18 mouse cellular contexts compared by ENCODE assay signal in the genomic region with DNA sequence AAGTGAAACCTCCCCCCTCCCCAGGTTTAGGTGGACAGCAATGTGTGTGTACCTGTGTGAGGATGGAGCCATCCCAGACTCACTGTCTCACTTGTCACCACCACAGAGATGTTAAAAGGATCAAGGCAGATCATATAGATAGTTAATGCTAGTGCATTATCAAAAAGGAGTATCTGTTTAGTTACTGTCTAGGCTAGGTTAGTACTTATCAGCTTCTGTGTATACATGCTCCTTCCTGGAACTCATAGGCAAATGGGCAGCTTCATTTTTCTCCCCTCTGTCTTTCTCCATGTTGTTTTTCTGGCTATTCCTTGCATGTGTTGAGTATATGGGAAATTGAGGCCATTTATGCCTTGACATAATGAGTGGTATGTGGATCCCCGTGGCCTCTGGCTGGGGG.
DNase-seq lines count a peak whose midpoint lies in the region; ATAC-seq and TF ChIP-seq lines count a peak whose summit lies in the region.
"Had no signal": no experiment of that assay in that cellular context is flagged by ENCODE, and none has a peak within 500 bp of the region (broad histone marks: within the 10 kb centered on the region; RNA-seq: fewer than 3 reads in every experiment).

No protein-coding gene starts in this region.

- no peaks in the 10 kb centered on the region for H3K27me3 ChIP-seq in liver, embryonic 11.5 days (replicated peaks; ENCODE audit: control insufficient read depth, insufficient read depth, low read length)
- H3K27me3 ChIP-seq in G1E (ENCODE audit: insufficient read depth, low read length), result no peaks in the 10 kb centered on the region
- H3K27me3 ChIP-seq in liver, embryonic 14.5 days (ENCODE audit: control insufficient read depth, insufficient read depth, low read length), result no peaks in the 10 kb centered on the region
- H3K27me3 ChIP-seq: heart, embryonic 15.5 days; neural tube, embryonic 15.5 days had no signal

- TF ChIP-seq EP300 in liver, embryonic 14.5 days (IDR thresholded peaks at IDR 0.05; ENCODE audit: low read depth), result no peak

- WGBS in liver, embryonic 11.5 days, result 25% methylated on average over 1 of the region's 1 CpGs
- 6% methylated on average over 1 of the region's 1 CpGs for WGBS in liver, embryonic 14.5 days (ENCODE audit: insufficient replicate concordance)

- peaks cover 27% of the 10 kb centered on the region for H3K4me1 ChIP-seq in liver, embryonic 11.5 days (replicated peaks; ENCODE audit: control insufficient read depth, insufficient read depth, low read length)
- peaks cover 58% of the 10 kb centered on the region for H3K4me1 ChIP-seq in G1E (ENCODE audit: insufficient read depth, low read depth, low read length)
- H3K4me1 ChIP-seq in liver, embryonic 14.5 days (replicated peaks; ENCODE audit: control insufficient read depth in 2 of 2, insufficient read depth in 2 of 2, low read length in 1 of 2), result peaks cover 17 to 19% of the 10 kb centered on the region in 2 experiments

- no peak overlapping the region for H3K4me3 ChIP-seq in gastrocnemius, adult 2 months
- no peak overlapping the region for H3K4me3 ChIP-seq in liver, embryonic 11.5 days (ENCODE audit: low read depth, low read length)
- peak overlapping the region; percentile 37; the same call in 1 of the 2 replicates for H3K4me3 ChIP-seq in G1E (ENCODE audit: low read depth, low read length)
- peak overlapping the region in 1 of 2 experiments; percentile 18; a peak in 1 of 4 replicates for H3K4me3 ChIP-seq in liver, embryonic 14.5 days (ENCODE audit: insufficient read depth in 1 of 2, low read depth in 2 of 2, low read length in 2 of 2)
- H3K4me3 ChIP-seq: heart, embryonic 15.5 days; myocyte; neural tube, embryonic 15.5 days had no signal

- ATAC-seq in liver, embryonic 11.5 days (replicated peaks; ENCODE audit: low FRiP score), result peak; percentile 68
- ATAC-seq in G1E (ENCODE audit: extremely low read depth, insufficient number of reproducible peaks, low FRiP score, poor library complexity, severe bottlenecking), result peak; percentile 18; the same call in 1 of the 2 replicates
- ATAC-seq in liver, embryonic 14.5 days (ENCODE audit: insufficient read depth), result peak; percentile 68

- TF ChIP-seq CTCF in gastrocnemius, adult 2 months (IDR thresholded peaks at IDR 0.05), result no peak
- no peak for TF ChIP-seq CTCF in G1E (IDR thresholded peaks at IDR 0.05; ENCODE audit: low read depth, low read length)
- no peak for TF ChIP-seq CTCF in liver, embryonic 14.5 days (IDR thresholded peaks at IDR 0.05; ENCODE audit: low read depth)

- H3K9me3 ChIP-seq in liver, embryonic 11.5 days (ENCODE audit: control insufficient read depth, low read length), result no peaks in the 10 kb centered on the region
- H3K9me3 ChIP-seq in G1E (replicated peaks), result no peaks in the 10 kb centered on the region
- no peaks in the 10 kb centered on the region for H3K9me3 ChIP-seq in liver, embryonic 14.5 days (ENCODE audit: control insufficient read depth, low read length)
- H3K9me3 ChIP-seq: heart, embryonic 15.5 days; neural tube, embryonic 15.5 days had no signal

- no peak overlapping the region for H3K9ac ChIP-seq in liver, embryonic 11.5 days (ENCODE audit: low read depth, low read length)
- H3K9ac ChIP-seq in liver, embryonic 14.5 days (replicated peaks), result 0 out of 2 replicates have a peak overlapping the region, but pooled peaks have one; percentile 29
- H3K9ac ChIP-seq: heart, embryonic 15.5 days; neural tube, embryonic 15.5 days had no signal

- DNase-seq in gastrocnemius, adult 2 months, result no peak
- DNase-seq in gastrocnemius, postnatal 4 days (ENCODE audit: low spot score in 2 of 2), result no peak
- DNase-seq in liver, embryonic 11.5 days (ENCODE audit: low spot score), result no peak
- DNase-seq in liver (no peak), G1E (ENCODE audit: low spot score) (peak; percentile 11)
- no peak for DNase-seq in liver, embryonic 14.5 days (ENCODE audit: low read depth in 3 of 3, low spot score in 3 of 3)
- no peak for DNase-seq in spleen, postnatal 10 days (ENCODE audit: low spot score in 2 of 2)
- DNase-seq in retina, postnatal 1 day, result no peak
- DNase-seq: adrenal gland, postnatal 10 days; cerebellum, adult 18-20 months; gastrocnemius, postnatal 10 days; kidney, adult 2 months; kidney, postnatal 25 days; lung, adult 18-20 months; lung, postnatal 4 days had no signal

- peak overlapping the region; percentile 28 for H3K27ac ChIP-seq in gastrocnemius, adult 2 months
- H3K27ac ChIP-seq in liver, embryonic 11.5 days (ENCODE audit: low read depth, low read length), result no peak overlapping the region
- H3K27ac ChIP-seq in liver, embryonic 14.5 days, result no peak overlapping the region; the same call in 1 of the 2 replicates
- H3K27ac ChIP-seq: heart, embryonic 15.5 days; neural tube, embryonic 15.5 days had no signal

- H3K36me3 ChIP-seq in liver, embryonic 11.5 days (ENCODE audit: control insufficient read depth, insufficient read depth, low read length), result no peaks in the 10 kb centered on the region
- H3K36me3 ChIP-seq in G1E (replicated peaks), result no peaks in the 10 kb centered on the region
- no peaks in the 10 kb centered on the region for H3K36me3 ChIP-seq in liver, embryonic 14.5 days (replicated peaks; ENCODE audit: control insufficient read depth, insufficient read depth, low read depth)
- H3K36me3 ChIP-seq: heart, embryonic 15.5 days; neural tube, embryonic 15.5 days had no signal

- peak overlapping the region; percentile 61 for H3K4me2 ChIP-seq in liver, embryonic 11.5 days
- peak overlapping the region; percentile 68 for H3K4me2 ChIP-seq in liver, embryonic 14.5 days (ENCODE audit: low read depth)
- H3K4me2 ChIP-seq: neural tube, embryonic 15.5 days had no signal

- intact Hi-C loops in gastrocnemius, adult 2 months (cut with DNase I), result no loop called here

Comparison
In these comparisons a context has a peak if more than half of its experiments do, and no peak if none do; other contexts are left out.
1. ATAC-seq: peak in every context shown above with its lines; median percentile 68 in liver, embryonic 11.5 days; 68 in liver, embryonic 14.5 days; 18 in G1E.